Mouse (Mus musculus): ENCODE results near the gene Pitx3. TPM values are rescaled to one million over a fixed set of nuclear protein-coding genes. Genes with fewer than 3 reads are reported as not detected.

The Pitx3 gene
- polyA plus RNA-seq, 2 experiments: not detected

- no peak for DNase-seq (ENCODE audit: low read depth in 3 of 3, low spot score in 3 of 3)
- Histone ChIP-seq H3K4me1 (replicated peaks; ENCODE audit: control insufficient read depth in 2 of 2, insufficient read depth in 2 of 2, low read length in 1 of 2) (no peaks in the 10 kb centered on the region), H3K27me3 (ENCODE audit: control insufficient read depth, insufficient read depth, low read length) (no peaks in the 10 kb centered on the region), H3K27ac (no peak overlapping the region), H3K36me3 (replicated peaks; ENCODE audit: control insufficient read depth, insufficient read depth, low read depth) (peaks cover 12% of the 10 kb centered on the region), H3K4me2 (ENCODE audit: low read depth) (no peak overlapping the region), H3K9ac (replicated peaks) (no peak overlapping the region), H3K4me3 (ENCODE audit: insufficient read depth in 1 of 2, low read depth in 2 of 2, low read length in 2 of 2) (no peak overlapping the region), H3K9me3 (ENCODE audit: control insufficient read depth, low read length) (no peaks in the 10 kb centered on the region)
- no peak for ATAC-seq (ENCODE audit: insufficient read depth)
- TF ChIP-seq EP300 (IDR thresholded peaks at IDR 0.05; ENCODE audit: low read depth) (no peak), CTCF (IDR thresholded peaks at IDR 0.05; ENCODE audit: low read depth) (no peak)
- WGBS (ENCODE audit: insufficient replicate concordance): 65% methylated on average over 3 of the region's 3 CpGs
These were observed 17.8 kb upstream of the Pitx3 start for GRCm38 (mm10) chr19:46165950-46166349.

GRCm38 (mm10) chr19:46152127-46152803 lies 4.1 kb upstream of the Pitx3 start, which contains the start of gene Gbf1:
Gene Gbf1, plus strand, starts transcription at chr19:46152509.
- ATAC-seq (ENCODE audit: insufficient read depth): peak; percentile 96
- peaks cover 35% of the 10 kb centered on the region for H3K27me3 ChIP-seq (ENCODE audit: control insufficient read depth, insufficient read depth, low read length)
- H3K36me3 ChIP-seq (replicated peaks; ENCODE audit: control insufficient read depth, insufficient read depth, low read depth): no peaks in the 10 kb centered on the region
- TF ChIP-seq EP300 (IDR thresholded peaks at IDR 0.05; ENCODE audit: low read depth): no peak
- H3K4me2 ChIP-seq (ENCODE audit: low read depth): peak within 1 kb of the TSS; percentile 83
- H3K9ac ChIP-seq (replicated peaks): peak within 1 kb of the TSS; percentile 64
- H3K9me3 ChIP-seq (ENCODE audit: control insufficient read depth, low read length): no peaks in the 10 kb centered on the region
- peaks cover 10 to 11% of the 10 kb centered on the region in 2 experiments for H3K4me1 ChIP-seq (replicated peaks; ENCODE audit: control insufficient read depth in 2 of 2, insufficient read depth in 2 of 2, low read length in 1 of 2)
- DNase-seq (ENCODE audit: low read depth in 3 of 3, low spot score in 3 of 3): peak; percentile 97 to 98 (median 98)
- no peak within 1 kb of the TSS for H3K27ac ChIP-seq
- H3K4me3 ChIP-seq (ENCODE audit: insufficient read depth in 1 of 2, low read depth in 2 of 2, low read length in 2 of 2): peak within 1 kb of the TSS; percentile 67 to 74
- WGBS (ENCODE audit: insufficient replicate concordance): under 1% methylated on average over 37 of the region's 37 CpGs

GRCm38 (mm10) chr19:46149091-46149490 lies 965 bp upstream of the Pitx3 start:
- WGBS (ENCODE audit: insufficient replicate concordance): 25% methylated on average over 12 of the region's 12 CpGs
- Histone ChIP-seq H3K27me3 (ENCODE audit: control insufficient read depth, insufficient read depth, low read length) (peaks cover 66% of the 10 kb centered on the region), H3K9me3 (ENCODE audit: control insufficient read depth, low read length) (no peaks in the 10 kb centered on the region), H3K4me1 (replicated peaks; ENCODE audit: control insufficient read depth in 2 of 2, insufficient read depth in 2 of 2, low read length in 1 of 2) (peaks cover 9 to 11% of the 10 kb centered on the region in 2 experiments), H3K9ac (replicated peaks) (no peak overlapping the region), H3K36me3 (replicated peaks; ENCODE audit: control insufficient read depth, insufficient read depth, low read depth) (no peaks in the 10 kb centered on the region), H3K27ac (no peak overlapping the region), H3K4me3 (ENCODE audit: insufficient read depth in 1 of 2, low read depth in 2 of 2, low read length in 2 of 2) (no peak overlapping the region), H3K4me2 (ENCODE audit: low read depth) (peak overlapping the region; percentile 69)
- no peak for DNase-seq (ENCODE audit: low read depth in 3 of 3, low spot score in 3 of 3)
- ATAC-seq (ENCODE audit: insufficient read depth): no peak
- TF ChIP-seq CTCF (IDR thresholded peaks at IDR 0.05; ENCODE audit: low read depth) (no peak), EP300 (IDR thresholded peaks at IDR 0.05; ENCODE audit: low read depth) (no peak)

GRCm38 (mm10) chr19:46148372-46148760 lies 240 bp upstream of the Pitx3 start:
- 1% methylated on average over 26 of the region's 27 CpGs for WGBS (ENCODE audit: insufficient replicate concordance)
- no peak overlapping the region for H3K27ac ChIP-seq
- H3K36me3 ChIP-seq (replicated peaks; ENCODE audit: control insufficient read depth, insufficient read depth, low read depth): no peaks in the 10 kb centered on the region
- ATAC-seq (ENCODE audit: insufficient read depth) (peak; percentile 40; the same call in 1 of the 2 replicates), DNase-seq (ENCODE audit: low read depth in 3 of 3, low spot score in 3 of 3) (peak; percentile 73 to 74 (median 73))
- peak overlapping the region; percentile 69 for H3K4me2 ChIP-seq (ENCODE audit: low read depth)
- peaks cover 72% of the 10 kb centered on the region for H3K27me3 ChIP-seq (ENCODE audit: control insufficient read depth, insufficient read depth, low read length)
- H3K4me3 ChIP-seq (ENCODE audit: insufficient read depth in 1 of 2, low read depth in 2 of 2, low read length in 2 of 2): peak overlapping the region; percentile 28 to 49
- no peak overlapping the region for H3K9ac ChIP-seq (replicated peaks)
- H3K4me1 ChIP-seq (replicated peaks; ENCODE audit: control insufficient read depth in 2 of 2, insufficient read depth in 2 of 2, low read length in 1 of 2): peaks cover 2 to 5% of the 10 kb centered on the region in 2 experiments
- no peaks in the 10 kb centered on the region for H3K9me3 ChIP-seq (ENCODE audit: control insufficient read depth, low read length)
- TF ChIP-seq CTCF (IDR thresholded peaks at IDR 0.05; ENCODE audit: low read depth): no peak

GRCm38 (mm10) chr19:46141091-46141490 lies 7.0 kb downstream of the Pitx3 start:
- DNase-seq (ENCODE audit: low read depth in 3 of 3, low spot score in 3 of 3) (no peak), ATAC-seq (ENCODE audit: insufficient read depth) (no peak)
- no peaks in the 10 kb centered on the region for H3K9me3 ChIP-seq (ENCODE audit: control insufficient read depth, low read length)
- no peak overlapping the region for H3K4me3 ChIP-seq (ENCODE audit: insufficient read depth in 1 of 2, low read depth in 2 of 2, low read length in 2 of 2)
- no peak overlapping the region for H3K9ac ChIP-seq (replicated peaks)
- no peak for TF ChIP-seq EP300 (IDR thresholded peaks at IDR 0.05; ENCODE audit: low read depth)
- no peak for TF ChIP-seq CTCF (IDR thresholded peaks at IDR 0.05; ENCODE audit: low read depth)
- 35% methylated on average over 6 of the region's 6 CpGs for WGBS (ENCODE audit: insufficient replicate concordance)
- H3K4me2 ChIP-seq (ENCODE audit: low read depth): no peak overlapping the region
- H3K27ac ChIP-seq: no peak overlapping the region
- H3K4me1 ChIP-seq (replicated peaks; ENCODE audit: control insufficient read depth in 2 of 2, insufficient read depth in 2 of 2, low read length in 1 of 2): peaks cover 3 to 6% of the 10 kb centered on the region in 2 experiments
- no peaks in the 10 kb centered on the region for H3K36me3 ChIP-seq (replicated peaks; ENCODE audit: control insufficient read depth, insufficient read depth, low read depth)
- H3K27me3 ChIP-seq (ENCODE audit: control insufficient read depth, insufficient read depth, low read length): peaks cover 84% of the 10 kb centered on the region
